Mouse (Mus musculus) testis, adult 2 months (tissue): ENCODE results near the gene Il2rb. TPM values are rescaled to one million over a fixed set of nuclear protein-coding genes. Genes with fewer than 3 reads are reported as not detected.

Experiments
- H3K27ac ChIP-seq: fragments of 200-500 bp; 2 replicates; pipeline ENCODE4 v1.5.1; 2012; ENCODE audit warnings: low read depth, low read length; ENCODE audit not compliant: control insufficient read depth, insufficient read depth
- H3K27me3 ChIP-seq: fragments of 200-500 bp; 2 replicates; pipeline ENCODE4 v1.6.1; 2012; ENCODE audit warnings: mild to moderate bottlenecking, low read length, moderate library complexity; ENCODE audit not compliant: control insufficient read depth, insufficient read depth
- H3K36me3 ChIP-seq: fragments of 200-500 bp; 2 replicates; pipeline ENCODE4 v1.6.1; 2012; ENCODE audit warnings: mild to moderate bottlenecking, low read length; ENCODE audit not compliant: control insufficient read depth, insufficient read depth
- H3K4me1 ChIP-seq: fragments of 200-500 bp; 2 replicates; pipeline ENCODE4 v1.6.1; 2012; ENCODE audit warnings: low read length; ENCODE audit not compliant: control insufficient read depth, insufficient read depth
- H3K4me3 ChIP-seq: fragments of 200-500 bp; 2 replicates; pipeline ENCODE4 v1.5.1; 2012; ENCODE audit warnings: low read depth, mild to moderate bottlenecking, low read length, moderate library complexity, mixed read lengths; ENCODE audit not compliant: control insufficient read depth
- CTCF ChIP-seq: fragments of 200-500 bp; IDR thresholded peaks from 2 replicates; pipeline ENCODE4 v1.5.1; 2012; ENCODE audit warnings: low read depth, mild to moderate bottlenecking, inconsistent platforms, low read length, moderate library complexity; ENCODE audit not compliant: control insufficient read depth, insufficient read depth, insufficient replicate concordance
- POLR2A ChIP-seq: fragments of 200-500 bp; IDR thresholded peaks from 2 replicates; pipeline ENCODE4 v1.6.1; 2012; ENCODE audit warnings: low read depth, mild to moderate bottlenecking, inconsistent platforms, low read length, moderate library complexity; ENCODE audit not compliant: control insufficient read depth
- polyA plus RNA-seq: library from polyadenylated mRNA; depleted of rRNA; stranded (reverse); fragments of >200 nt; gene quantifications from 2 replicates; pipeline ENCODE4 v1.2.3, GENCODE M21; 2012; rRNA removed

Gene Il2rb
- polyA plus RNA-seq, 1 experiment: 0.47 TPM

DNA sequence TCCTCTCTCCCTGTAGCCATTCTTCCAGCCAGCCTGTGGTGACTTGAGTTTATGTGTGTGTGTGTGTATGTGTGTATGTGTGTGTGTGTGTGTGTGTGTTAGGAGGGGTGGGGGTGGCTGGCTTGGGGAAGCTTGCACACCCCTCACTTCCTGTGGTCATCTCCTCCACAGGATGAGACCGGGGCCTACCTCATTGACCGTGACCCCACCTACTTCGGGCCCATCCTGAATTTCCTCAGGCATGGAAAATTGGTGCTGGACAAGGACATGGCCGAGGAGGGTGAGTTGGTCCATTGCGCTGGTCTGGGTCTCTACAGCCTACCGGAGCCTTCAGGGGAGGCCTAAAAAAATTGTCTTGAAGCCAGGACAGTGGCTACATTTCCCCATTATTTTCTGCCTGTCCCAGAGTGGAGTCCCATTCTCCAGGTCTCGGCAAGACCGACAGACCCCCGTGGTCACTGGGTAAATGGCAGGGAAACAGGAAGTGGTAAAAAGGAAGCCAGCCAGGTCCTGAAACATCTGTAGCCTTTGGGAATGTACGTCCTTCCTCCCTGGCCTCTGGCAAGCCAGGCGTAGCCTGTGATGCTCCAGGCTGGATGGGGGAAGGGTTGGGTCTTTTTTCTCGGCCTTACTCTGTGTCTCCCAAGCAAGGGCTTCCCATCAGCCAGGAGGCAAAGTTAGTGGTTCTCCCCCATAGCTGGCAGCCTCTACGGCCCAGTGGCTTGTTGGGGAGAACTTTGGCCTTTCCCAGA, 65.0 kb downstream of the Il2rb start:
- H3K27me3 ChIP-seq: no peaks in the 10 kb centered on the region
- no peak for TF ChIP-seq CTCF
- no peak for TF ChIP-seq POLR2A
- H3K27ac ChIP-seq: no peak overlapping the region
- no peaks in the 10 kb centered on the region for H3K36me3 ChIP-seq
- no peaks in the 10 kb centered on the region for H3K4me1 ChIP-seq
- H3K4me3 ChIP-seq: no peak overlapping the region

Other genes with a start within 250 kb of the Il2rb start
- gene Csf2rb2, start 189.6 kb downstream of the Il2rb start, polyA plus RNA-seq: 1.9 and 2.1 TPM in 2 replicates
- 0.95 and 1.1 TPM in 2 replicates for gene Csf2rb, start 169.5 kb downstream of the Il2rb start, polyA plus RNA-seq
- 1,340 and 1,395 TPM in 2 replicates for gene Tex33, start 99.4 kb downstream of the Il2rb start, polyA plus RNA-seq
- gene Tst, start 89.4 kb downstream of the Il2rb start, polyA plus RNA-seq: 29.8 and 38.6 TPM in 2 replicates
- 5.1 and 6.4 TPM in 2 replicates for gene Mpst, start 88.9 kb downstream of the Il2rb start, polyA plus RNA-seq
- 12.2 and 12.3 TPM in 2 replicates for gene Kctd17, start 66.7 kb downstream of the Il2rb start, polyA plus RNA-seq
- 0.74 and 1.4 TPM in 2 replicates for gene Tmprss6, start 26.6 kb downstream of the Il2rb start, polyA plus RNA-seq
- 8.2 and 9.8 TPM in 2 replicates for gene C1qtnf6, start 36.1 kb upstream of the Il2rb start, polyA plus RNA-seq
- gene Sstr3, start 49.4 kb upstream of the Il2rb start, polyA plus RNA-seq: 6.0 and 7.0 TPM in 2 replicates
- gene Rac2, start 77.5 kb upstream of the Il2rb start, polyA plus RNA-seq: 5.5 and 9.6 TPM in 2 replicates
- 1.4 and 1.9 TPM in 2 replicates for gene Cyth4, start 101.8 kb upstream of the Il2rb start, polyA plus RNA-seq
- gene Elfn2, start 223.5 kb upstream of the Il2rb start, polyA plus RNA-seq: 6.7 and 6.9 TPM in 2 replicates